Mouse (Mus musculus) liver, adult 2 months (tissue): ENCODE data around the gene Nck2.

ENCODE experiments used
- CTCF ChIP-seq: fragments of 200-500 bp; IDR thresholded peaks from 2 replicates; pipeline ENCODE4 v1.5.1; 2011; ENCODE audit warnings: low read depth, low read length, control low read depth
- POLR2A ChIP-seq: fragments of 200-500 bp; IDR thresholded peaks from 2 replicates; pipeline ENCODE4 v1.6.1; 2011; ENCODE audit warnings: low read length, control low read depth; ENCODE audit not compliant: insufficient read depth; ENCODE audit errors: extremely low read depth

DNA sequence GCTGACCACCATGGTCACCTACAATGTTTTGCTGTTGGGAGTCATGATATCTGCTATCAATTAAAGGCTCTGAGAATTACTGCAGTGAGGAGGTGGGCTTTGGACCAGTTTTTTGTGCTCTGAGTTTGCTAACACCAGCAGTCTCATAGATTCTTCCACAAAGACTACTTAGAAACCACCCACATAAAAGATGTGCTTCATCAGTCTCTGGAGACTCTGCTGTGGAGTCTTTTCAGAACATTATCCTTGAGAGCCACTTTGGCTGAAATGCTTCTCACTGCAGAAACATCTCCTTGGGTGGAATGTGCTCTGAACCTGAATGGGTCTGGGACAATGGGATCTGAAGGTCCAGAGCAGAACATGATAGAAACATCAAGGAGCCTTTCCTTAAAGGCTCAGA lies 153.4 kb downstream of the Nck2 start:
- TF ChIP-seq POLR2A (no peak), CTCF (no peak)
